Mouse (Mus musculus) small intestine, adult 2 months (tissue): ENCODE measurements at regions not wholly inside any gene's neighbourhood (a gene's known extent, or its start where the extent isn't known, plus 50 kb on each side); places are given as distances from the start of the nearest gene placed in this dataset.

Experiments used
- CTCF ChIP-seq: fragments of 200-500 bp; IDR thresholded peaks from 2 replicates; pipeline ENCODE4 v1.5.1; 2012; ENCODE audit warnings: low read depth, mild to moderate bottlenecking, control low read depth, inconsistent platforms, low read length, moderate library complexity, mixed read lengths; ENCODE audit not compliant: insufficient replicate concordance, insufficient read length; ENCODE audit errors: extremely low read depth
- POLR2A ChIP-seq: fragments of 200-500 bp; IDR thresholded peaks from 2 replicates; pipeline ENCODE4 v1.6.1; 2012; ENCODE audit warnings: low read depth, mild to moderate bottlenecking, control low read depth, inconsistent platforms, low read length, moderate library complexity

DNA sequence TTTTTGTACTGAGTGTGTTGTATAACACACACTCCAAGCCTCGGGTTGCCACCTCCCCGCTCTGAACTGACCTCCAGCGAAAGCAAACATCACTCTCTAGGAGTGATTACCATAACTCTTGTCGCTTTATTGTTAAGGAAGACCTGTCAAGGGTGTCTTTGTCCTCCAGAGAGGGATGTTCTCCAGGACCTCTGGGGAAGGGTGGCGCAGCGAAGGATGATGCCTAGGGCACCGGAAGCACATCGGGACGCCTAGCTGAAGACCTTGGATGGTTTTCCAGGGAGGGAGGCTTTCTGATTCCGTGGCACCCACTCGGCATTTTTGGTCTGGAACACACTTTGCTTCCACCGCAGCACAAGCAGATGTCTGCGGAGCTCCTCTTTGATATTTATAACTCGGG lies 59.0 kb upstream of the Zfp217 start:
- TF ChIP-seq CTCF, result no peak
- no peak for TF ChIP-seq POLR2A
